Mouse (Mus musculus): ENCODE data around the gene Gm4756. TPM values are rescaled to one million over a fixed set of nuclear protein-coding genes. Genes with fewer than 3 reads are reported as not detected.
A peak's percentile ranks its signal among the peaks of the same experiment; 100 is the strongest.
"Not testable (repeated sequence)": the region's sequence is repeated elsewhere in the genome, so short reads cannot be mapped to it uniquely, and the experiment has no call there.

Gm4756 gene
- total RNA-seq, 2 experiments from 2014 or later = not detected

DNA sequence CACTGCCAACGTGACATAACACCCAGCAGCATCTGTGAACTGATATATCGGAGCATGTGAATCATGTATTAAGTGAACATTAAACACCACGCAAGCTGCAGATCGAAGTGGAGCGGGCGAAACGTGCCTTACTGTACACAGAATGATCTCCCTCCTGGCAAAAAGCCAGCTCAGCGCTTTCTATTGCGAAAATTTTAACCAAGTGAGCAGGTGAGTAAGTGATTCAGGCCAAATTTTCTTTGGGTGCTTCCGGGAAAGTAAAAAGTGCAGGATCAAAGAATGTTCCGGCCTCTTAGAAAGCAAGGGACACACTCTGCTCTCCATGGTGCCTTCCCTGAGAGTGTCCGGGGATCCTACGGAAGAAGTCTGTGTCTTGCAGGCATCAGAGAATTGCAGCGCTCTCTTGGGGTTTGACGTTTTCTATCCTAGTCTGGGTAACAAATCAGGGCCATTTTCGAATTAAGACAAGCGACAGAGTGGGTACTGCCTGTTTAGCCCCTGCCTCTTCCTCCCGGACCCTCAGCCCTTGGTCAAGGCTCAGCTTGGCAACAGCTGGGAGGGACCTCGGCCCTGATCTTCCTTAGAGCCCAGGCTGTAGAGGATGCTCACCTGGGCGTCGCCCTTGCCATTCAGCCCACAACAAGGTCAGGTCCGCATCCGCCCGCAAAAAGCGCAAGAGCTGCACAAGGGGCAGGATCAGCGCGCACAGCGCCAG lies 14.7 kb upstream of the Gm4756 start:
- intact Hi-C loops (cut with DNase I) = loop anchor here (5.0 kb wide), 1 partner anchor 127 kb away; the partner anchor contains the start of gene Pcnx4
- DNase-seq (ENCODE audit: low spot score) = no peak

DNA sequence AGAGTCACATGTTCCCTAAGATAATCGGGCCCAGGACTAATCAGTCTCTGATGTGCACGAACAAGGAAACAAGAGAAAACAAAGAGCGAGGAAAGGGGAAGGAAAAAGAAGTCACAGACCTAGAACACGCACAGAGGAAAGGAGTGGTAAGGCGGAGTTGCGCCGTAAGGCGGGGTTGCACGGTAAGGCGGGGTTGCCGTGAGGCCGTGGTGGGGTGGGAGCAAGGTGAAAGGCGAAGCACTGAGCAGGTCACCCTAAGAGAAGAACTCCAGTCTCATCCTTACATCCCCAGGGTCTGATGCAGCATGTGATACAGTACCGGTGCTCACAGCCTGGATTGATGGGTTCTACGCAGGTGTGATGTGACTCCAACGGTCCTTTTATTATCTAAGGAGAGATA lies 6.3 kb upstream of the Gm4756 start:
- intact Hi-C loops (cut with DNase I) = loop anchor here (2.0 kb wide), 2 partner anchors 141 to 195 kb away; no protein-coding TSS in a partner anchor
- DNase-seq (ENCODE audit: low spot score) = no peak

- DNase-seq (ENCODE audit: low spot score) = no peak
- intact Hi-C loops (cut with DNase I) = loop anchor here (1.0 to 2.0 kb wide), 3 partner anchors 40 to 194 kb away; no protein-coding TSS in a partner anchor
Observed at GRCm38 (mm10) chr12:72654698-72655097, 5.2 kb upstream of the Gm4756 start.

- DNase-seq (ENCODE audit: low spot score) = no peak
- intact Hi-C loops (cut with DNase I) = no loop called here
Observed at GRCm38 (mm10) chr12:72648921-72649320, 540 bp downstream of the Gm4756 start.

GRCm38 (mm10) chr12:72638025-72638424 lies 11.4 kb downstream of the Gm4756 start:
- DNase-seq (ENCODE audit: low spot score) = no peak
- intact Hi-C loops (cut with DNase I) = no loop called here

GRCm38 (mm10) chr12:72628751-72629150 lies 20.7 kb downstream of the Gm4756 start:
- intact Hi-C loops (cut with DNase I) = no loop called here
- DNase-seq (ENCODE audit: low spot score) = no peak

DNA sequence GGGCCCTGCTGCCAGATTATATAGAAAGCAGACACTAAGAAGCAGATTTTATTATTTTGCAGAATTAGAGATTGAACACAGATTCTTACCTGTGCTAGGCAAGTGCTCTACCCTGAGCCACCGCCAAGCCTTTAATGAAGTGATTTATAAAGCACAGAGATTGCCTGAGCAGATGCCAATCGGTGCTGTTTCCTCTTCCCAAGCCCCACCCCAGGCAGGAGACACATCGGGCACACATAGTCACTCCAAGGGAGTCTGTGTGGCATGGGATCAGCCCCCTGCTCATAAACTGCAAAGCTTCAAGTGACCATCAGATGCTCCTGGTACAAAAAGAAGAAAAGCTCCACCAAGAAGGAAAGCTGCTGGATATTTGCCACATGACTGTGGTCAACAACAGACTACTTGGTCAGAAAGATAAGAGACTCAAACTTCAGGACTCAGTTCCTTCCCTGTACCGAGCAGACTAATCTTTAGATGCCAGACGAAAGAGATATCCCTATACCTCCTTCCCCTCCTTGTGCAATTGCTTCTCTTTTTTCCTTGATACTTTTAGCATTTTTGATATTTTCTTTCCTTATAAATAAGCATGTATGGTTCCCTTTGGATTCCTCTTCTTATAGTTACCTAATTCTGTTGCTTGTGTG lies 26.5 kb downstream of the Gm4756 start:
- no peak for DNase-seq (ENCODE audit: low spot score)
- intact Hi-C loops (cut with DNase I) = no loop called here

- intact Hi-C loops (cut with DNase I) = no loop called here
- no peak for DNase-seq (ENCODE audit: low spot score)
Observed at GRCm38 (mm10) chr12:72621441-72621840, 28.0 kb downstream of the Gm4756 start.

GRCm38 (mm10) chr12:72620856-72621255 lies 28.6 kb downstream of the Gm4756 start:
- DNase-seq (ENCODE audit: low spot score) = no peak
- intact Hi-C loops (cut with DNase I) = no loop called here

DNA sequence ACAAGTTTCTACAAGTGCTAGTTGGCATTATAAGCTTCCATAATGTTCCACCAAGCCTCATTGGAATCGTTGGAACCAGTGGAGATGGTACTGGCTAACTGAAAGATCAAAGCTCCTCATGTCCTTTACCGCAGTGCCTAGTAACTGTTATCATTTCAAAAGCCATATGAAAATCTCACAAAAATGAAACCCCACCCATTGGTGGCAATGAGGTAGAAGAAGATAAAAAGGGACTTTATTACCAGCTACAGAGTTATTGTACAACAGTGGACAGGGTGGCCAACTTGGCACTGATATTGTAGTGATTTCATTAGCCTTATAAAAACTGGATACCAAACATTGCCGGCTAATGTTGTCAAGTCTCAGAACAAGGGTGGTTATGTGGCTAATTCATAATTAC lies 37.4 kb downstream of the Gm4756 start:
- no peak for DNase-seq (ENCODE audit: low spot score)
- intact Hi-C loops (cut with DNase I) = no loop called here

DNA sequence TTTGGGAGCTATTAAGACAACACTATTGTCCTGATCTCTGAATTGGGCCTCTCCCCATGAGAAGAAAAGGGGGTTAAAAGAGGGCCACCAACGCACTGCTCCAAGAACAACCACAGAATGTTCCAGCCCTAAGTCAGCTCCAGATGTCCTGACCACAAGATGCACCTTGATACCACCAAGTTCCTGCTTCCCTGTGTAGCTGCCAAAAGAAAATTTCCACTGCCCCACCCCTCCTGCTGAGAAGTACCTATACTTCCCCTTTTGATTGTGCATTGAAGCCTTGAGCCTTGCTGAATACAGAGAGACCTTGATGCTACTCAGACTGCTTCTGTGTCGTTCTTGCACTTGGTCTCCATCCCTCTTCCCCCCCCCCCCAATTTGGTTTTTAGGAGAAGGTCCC lies 50.7 kb downstream of the Gm4756 start:
- not testable (repeated sequence) for DNase-seq (ENCODE audit: low spot score)

DNA sequence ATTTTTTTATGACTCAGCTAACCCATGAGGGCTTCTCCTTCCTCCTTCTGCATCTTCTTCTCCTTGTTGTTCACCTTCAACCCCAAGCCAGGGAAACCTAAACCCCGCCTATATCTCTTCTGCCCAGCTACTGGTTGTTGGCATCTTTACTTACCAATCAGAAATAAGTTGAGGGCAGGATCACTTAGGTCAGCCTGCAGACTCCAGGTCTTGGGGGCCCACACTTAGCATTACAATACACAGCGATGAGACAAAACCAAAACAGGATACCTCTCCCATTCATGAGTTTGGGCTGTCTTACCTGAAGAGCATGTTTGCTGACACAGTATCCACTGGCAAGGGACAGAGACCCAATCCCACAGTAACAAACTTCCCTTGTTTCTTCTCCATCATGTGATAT lies 55.5 kb downstream of the Gm4756 start:
- intact Hi-C loops (cut with DNase I) = no loop called here
- no peak for DNase-seq (ENCODE audit: low spot score)

More for the DNA sequence above, 50.7 kb downstream of the Gm4756 start:
- intact Hi-C loops (cut with DNase I) = not testable (repeated sequence)

DNA sequence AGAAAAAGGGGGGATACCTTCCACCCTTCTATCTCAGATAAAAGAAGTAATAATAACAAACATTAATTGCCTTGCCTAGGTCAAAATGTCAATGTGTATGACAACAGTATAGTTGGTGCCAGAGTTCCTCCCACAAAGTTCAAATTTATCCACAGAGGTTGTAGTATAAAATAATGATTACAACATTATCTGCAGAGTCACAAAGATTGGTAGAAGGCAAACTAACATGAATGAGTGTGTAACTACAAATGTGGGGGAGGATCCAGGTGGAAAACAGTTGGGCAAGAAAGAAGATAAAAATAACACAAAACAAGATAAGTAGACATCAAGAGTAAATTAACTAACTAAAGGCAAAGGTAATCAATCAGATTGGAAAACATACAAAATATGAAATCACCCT lies 56.5 kb downstream of the Gm4756 start:
- intact Hi-C loops (cut with DNase I) = no loop called here
- DNase-seq (ENCODE audit: low spot score) = no peak

DNA sequence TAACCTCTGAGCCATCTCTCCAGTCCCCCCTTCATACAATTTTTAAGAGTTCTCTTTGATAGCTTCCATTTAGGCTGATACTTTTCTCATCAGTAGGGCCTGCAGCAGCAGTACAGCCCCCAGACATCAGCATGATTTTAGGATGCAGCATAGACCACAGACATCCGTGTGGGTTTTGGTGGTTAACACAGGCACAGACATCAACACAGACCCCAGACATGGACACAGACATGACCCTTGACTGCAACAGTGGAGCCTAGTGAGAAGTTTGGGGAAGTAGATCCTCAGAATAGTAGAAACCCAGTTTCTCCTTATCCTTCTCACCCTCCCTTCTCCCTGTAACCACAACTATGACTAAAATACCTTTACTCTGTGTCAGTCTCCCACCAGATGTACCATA lies 64.1 kb downstream of the Gm4756 start:
- no peak for DNase-seq (ENCODE audit: low spot score)
- intact Hi-C loops (cut with DNase I) = no loop called here

GRCm38 (mm10) chr12:72583099-72583498 lies 66.4 kb downstream of the Gm4756 start:
- intact Hi-C loops (cut with DNase I) = no loop called here
- DNase-seq (ENCODE audit: low spot score) = no peak

DNA sequence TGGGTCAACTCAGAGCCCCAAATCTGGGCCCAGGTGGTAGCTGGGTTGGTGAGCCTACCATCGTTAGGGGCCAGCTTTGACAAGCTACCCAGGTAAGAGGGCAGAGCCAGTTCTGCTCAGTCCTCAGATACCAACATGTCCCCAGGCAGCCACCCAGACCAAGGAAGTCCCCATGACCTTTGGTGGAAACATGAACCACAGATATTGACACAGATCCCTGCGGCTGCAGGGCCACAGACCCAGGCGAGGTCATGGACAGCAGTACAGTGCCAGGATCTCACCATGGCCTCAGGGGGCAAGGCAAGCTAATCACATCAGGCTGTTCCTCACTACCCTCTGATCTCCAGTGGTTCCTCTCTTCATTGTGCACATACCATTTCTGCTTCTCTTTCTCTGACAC lies 67.4 kb downstream of the Gm4756 start:
- intact Hi-C loops (cut with DNase I) = no loop called here
- DNase-seq (ENCODE audit: low spot score) = no peak

GRCm38 (mm10) chr12:72564281-72564795 lies 85.1 kb downstream of the Gm4756 start:
- intact Hi-C loops (cut with DNase I) = no loop called here
- DNase-seq (ENCODE audit: low spot score) = no peak

GRCm38 (mm10) chr12:72554347-72554746 lies 95.1 kb downstream of the Gm4756 start:
- DNase-seq (ENCODE audit: low spot score) = no peak
- intact Hi-C loops (cut with DNase I) = no loop called here

DNA sequence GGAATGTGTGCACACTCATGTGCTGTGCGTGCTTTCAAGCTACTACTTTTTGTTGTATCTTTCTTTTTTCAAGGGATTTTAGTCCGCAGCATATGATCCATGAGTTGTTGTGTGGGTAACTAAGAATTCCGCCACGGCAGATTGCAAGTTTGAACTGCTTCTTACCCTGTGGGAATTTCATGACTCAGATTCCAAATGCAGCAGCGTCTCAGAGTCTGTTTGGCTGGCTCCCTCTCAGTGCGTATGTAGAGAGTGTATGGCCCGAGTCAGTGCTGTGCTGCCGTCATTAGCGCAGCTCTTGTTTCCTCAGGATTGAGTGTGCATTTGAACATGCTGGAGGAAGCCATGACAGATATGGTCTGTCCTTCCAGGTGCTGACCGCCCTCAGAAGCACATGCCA lies 110.9 kb downstream of the Gm4756 start:
- intact Hi-C loops (cut with DNase I) = loop anchor here (5.0 to 10.0 kb wide), 2 partner anchors 124 to 454 kb away; partner anchors contain the start of genes Dhrs7, Jkamp and L3hypdh

GRCm38 (mm10) chr12:72536021-72536597 lies 113.4 kb downstream of the Gm4756 start, which contains the start of gene Pcnx4:
Pcnx4 (plus strand) TSS chr12:72536383.
- peak; percentile 95 for DNase-seq (ENCODE audit: low spot score)
- intact Hi-C loops (cut with DNase I) = loop anchor here (5.0 to 10.0 kb wide), 2 partner anchors 126 to 451 kb away; partner anchors contain the start of genes Dhrs7, Jkamp and L3hypdh

More for the DNA sequence above, 110.9 kb downstream of the Gm4756 start:
- DNase-seq (ENCODE audit: low spot score) = no peak

Measured in heart, postnatal 25 days (tissue).